Mouse (Mus musculus) liver, embryonic 15.5 days (tissue): ENCODE data around the gene Serpinb1a. TPM values are rescaled to one million over a fixed set of nuclear protein-coding genes. Genes with fewer than 3 reads are reported as not detected.

Experiments
- ATAC-seq: fragments of 200-750 bp; cut with Nextera tagmentation; 2 replicates; pipeline ENCODE4 v1.8.0; 2017; ENCODE audit warnings: moderate number of reproducible peaks, mild to moderate bottlenecking, moderate library complexity; ENCODE audit not compliant: insufficient read depth
- H3K27ac ChIP-seq: fragments of 300-500 bp; sonication (generic); replicated peaks from 2 replicates; pipeline ENCODE4 v1.5.1; 2015; ENCODE audit warnings: mild to moderate bottlenecking, inconsistent platforms
- H3K27me3 ChIP-seq: fragments of 300-500 bp; sonication (generic); 2 replicates; pipeline ENCODE4 v1.6.1; 2015; ENCODE audit warnings: mild to moderate bottlenecking, inconsistent platforms
- H3K36me3 ChIP-seq: fragments of 300-500 bp; sonication (generic); replicated peaks from 2 replicates; pipeline ENCODE4 v1.6.1; 2015; ENCODE audit warnings: moderate library complexity, mild to moderate bottlenecking, inconsistent platforms
- H3K4me1 ChIP-seq: fragments of 300-500 bp; sonication (generic); replicated peaks from 2 replicates; pipeline ENCODE4 v1.6.1; 2015; ENCODE audit warnings: inconsistent platforms
- H3K4me2 ChIP-seq: fragments of 300-500 bp; sonication (generic); 2 replicates; pipeline ENCODE4 v1.6.1; 2015; ENCODE audit warnings: moderate library complexity, mild to moderate bottlenecking, inconsistent platforms
- H3K4me3 ChIP-seq: fragments of 300-500 bp; sonication (generic); replicated peaks from 2 replicates; pipeline ENCODE4 v1.5.1; 2015; ENCODE audit warnings: mild to moderate bottlenecking, inconsistent platforms
- H3K9ac ChIP-seq: fragments of 300-500 bp; sonication (generic); 2 replicates; pipeline ENCODE4 v1.6.1; 2015; ENCODE audit warnings: moderate library complexity, mild to moderate bottlenecking, inconsistent platforms
- H3K9me3 ChIP-seq: fragments of 300-500 bp; sonication (generic); replicated peaks from 2 replicates; pipeline ENCODE4 v1.6.1; 2016; ENCODE audit warnings: inconsistent platforms
- WGBS: fragments of 180-500 bp; shearing (Covaris S2); methylation state at CpG from one replicate; pipeline ENCODE4 v1.1.7; 2015; ENCODE audit warnings: mixed read lengths; ENCODE audit not compliant: insufficient replicate concordance; 5-methylcytosine and 5-hydroxymethylcytosine counted together
- polyA plus RNA-seq: library from polyadenylated mRNA; unstranded; fragments of >200 nt; fragmentation: Nextera tagmentation; extraction: Ambion mirVana; gene quantifications from 2 replicates; pipeline ENCODE4 v1.2.1, GENCODE M21; 2015

Serpinb1a gene
- polyA plus RNA-seq, 1 experiment from 2014 or later = 44.1 TPM

DNA sequence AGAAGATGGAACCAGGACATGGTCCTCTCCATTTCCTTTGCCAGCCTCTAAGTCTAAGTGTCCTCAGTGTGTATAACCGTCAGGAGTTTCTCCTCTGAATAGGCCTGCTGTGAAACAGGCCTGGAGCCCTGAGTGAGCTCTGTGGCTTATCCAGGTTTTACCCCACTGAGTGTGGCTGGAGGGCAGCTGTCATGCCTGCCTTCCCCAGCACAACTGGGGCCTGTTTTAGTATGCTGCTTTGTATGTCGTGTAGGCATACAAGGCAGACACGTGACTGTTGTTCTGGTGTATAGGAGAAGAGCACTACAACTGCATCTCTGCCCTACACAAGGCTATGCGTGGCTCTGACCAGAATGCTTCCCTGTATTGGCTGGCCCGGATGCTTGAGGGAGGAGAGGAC is 31.1 kb downstream of the Serpinb1a start:
- H3K27me3 ChIP-seq = no peaks in the 10 kb centered on the region
- no peak overlapping the region for H3K27ac ChIP-seq
- no peak overlapping the region for H3K4me3 ChIP-seq
- ATAC-seq = no peak
- H3K4me1 ChIP-seq = no peaks in the 10 kb centered on the region
- H3K9ac ChIP-seq = no peak overlapping the region
- no peak overlapping the region for H3K4me2 ChIP-seq
- peaks cover 57% of the 10 kb centered on the region for H3K36me3 ChIP-seq
- H3K9me3 ChIP-seq = no peaks in the 10 kb centered on the region
- WGBS = 74% methylated on average over 5 of the region's 5 CpGs

DNA sequence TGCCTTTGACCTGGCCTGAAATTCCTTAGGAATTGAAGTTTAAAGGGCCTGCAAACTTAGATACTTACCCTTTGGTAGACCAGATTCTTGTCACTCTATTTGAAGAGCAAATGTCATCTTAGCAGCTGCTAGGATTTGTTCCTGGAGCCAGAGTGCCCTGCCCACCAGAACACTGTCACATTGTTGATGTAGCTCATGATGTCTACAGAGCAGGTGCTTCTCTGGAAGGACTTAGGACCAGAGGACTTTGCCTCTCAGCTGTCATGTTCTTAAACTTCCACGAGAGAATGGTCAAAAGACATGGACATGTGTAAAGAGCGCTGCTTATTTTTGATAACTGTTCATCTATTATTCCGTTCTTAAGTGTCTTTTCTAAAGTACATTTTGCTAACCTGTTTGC is 31.7 kb downstream of the Serpinb1a start:
- H3K9me3 ChIP-seq = no peaks in the 10 kb centered on the region
- no peak overlapping the region for H3K4me2 ChIP-seq
- H3K27me3 ChIP-seq = no peaks in the 10 kb centered on the region
- no peaks in the 10 kb centered on the region for H3K4me1 ChIP-seq
- no peak overlapping the region for H3K9ac ChIP-seq
- 78% methylated on average over 3 of the region's 3 CpGs for WGBS
- H3K36me3 ChIP-seq = peaks cover 60% of the 10 kb centered on the region
- no peak overlapping the region for H3K4me3 ChIP-seq
- H3K27ac ChIP-seq = no peak overlapping the region
- no peak for ATAC-seq

- no peak for ATAC-seq
- Histone ChIP-seq H3K4me1 (peaks cover 23% of the 10 kb centered on the region), H3K4me3 (no peak overlapping the region), H3K9ac (no peak overlapping the region), H3K4me2 (no peak overlapping the region), H3K27me3 (no peaks in the 10 kb centered on the region), H3K9me3 (no peaks in the 10 kb centered on the region), H3K36me3 (peaks cover 53% of the 10 kb centered on the region), H3K27ac (no peak overlapping the region)
- WGBS = 74% methylated on average over 3 of the region's 3 CpGs
These were observed 43.4 kb downstream of the Serpinb1a start for GRCm38 (mm10) chr13:32807624-32808023.

DNA sequence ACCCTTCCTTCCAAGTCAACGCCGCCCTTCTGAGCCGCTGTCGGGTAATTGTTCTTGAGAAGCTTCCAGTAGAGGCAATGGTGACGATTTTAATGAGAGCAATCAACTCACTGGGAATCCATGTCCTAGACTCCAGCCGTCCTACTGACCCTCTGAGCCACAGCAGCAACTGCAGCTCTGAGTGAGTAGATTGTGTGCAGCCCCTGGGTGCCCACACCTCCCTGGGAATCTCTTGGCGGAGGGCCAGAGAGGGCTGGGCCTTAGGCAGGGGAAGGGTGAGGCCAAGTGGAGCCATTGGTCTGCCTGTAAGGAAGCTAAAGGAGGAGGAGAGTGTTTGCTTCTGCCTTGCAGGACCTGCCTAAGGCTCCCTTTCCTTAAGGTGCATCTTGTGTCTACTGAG is 44.2 kb downstream of the Serpinb1a start:
- H3K9ac ChIP-seq = no peak overlapping the region
- H3K9me3 ChIP-seq = no peaks in the 10 kb centered on the region
- H3K4me2 ChIP-seq = no peak overlapping the region
- H3K4me3 ChIP-seq = no peak overlapping the region
- ATAC-seq = no peak
- peaks cover 49% of the 10 kb centered on the region for H3K36me3 ChIP-seq
- peaks cover 29% of the 10 kb centered on the region for H3K4me1 ChIP-seq
- H3K27ac ChIP-seq = no peak overlapping the region
- H3K27me3 ChIP-seq = no peaks in the 10 kb centered on the region
- WGBS = 86% methylated on average over 7 of the region's 7 CpGs

GRCm38 (mm10) chr13:32803701-32804345 is 47.2 kb downstream of the Serpinb1a start:
- WGBS = 81% methylated on average over 4 of the region's 4 CpGs
- no peak overlapping the region for H3K27ac ChIP-seq
- H3K9ac ChIP-seq = no peak overlapping the region

GRCm38 (mm10) chr13:32802259-32803081 is 48.5 kb downstream of the Serpinb1a start, which contains the start of gene D930007J09Rik:
TSS of gene D930007J09Rik (minus strand) at chr13:32802849.
- H3K27ac ChIP-seq = peak within 1 kb of the TSS; percentile 77
- under 1% methylated on average over 94 of the region's 95 CpGs for WGBS

More at GRCm38 (mm10) chr13:32803701-32804345, 47.2 kb downstream of the Serpinb1a start:
- Histone ChIP-seq H3K36me3 (peaks cover 28% of the 10 kb centered on the region), H3K4me3 (peak overlapping the region; percentile 90), H3K9me3 (no peaks in the 10 kb centered on the region), H3K4me1 (peaks cover 37% of the 10 kb centered on the region), H3K27me3 (no peaks in the 10 kb centered on the region), H3K4me2 (peak overlapping the region; percentile 99)
- no peak for ATAC-seq

GRCm38 (mm10) chr13:32801693-32802221 is 49.2 kb downstream of the Serpinb1a start, which contains the start of gene Wrnip1:
TSS of gene Wrnip1 (plus strand) at chr13:32802038.
- Histone ChIP-seq H3K36me3 (peaks cover 14% of the 10 kb centered on the region), H3K27ac (peak within 1 kb of the TSS; percentile 77), H3K9ac (peak within 1 kb of the TSS; percentile 84), H3K4me2 (peak within 1 kb of the TSS; percentile 99), H3K4me1 (peaks cover 34% of the 10 kb centered on the region), H3K9me3 (no peaks in the 10 kb centered on the region), H3K27me3 (no peaks in the 10 kb centered on the region), H3K4me3 (peak within 1 kb of the TSS; percentile 90)
- ATAC-seq = peak; percentile 94
- WGBS = under 1% methylated on average over 46 of the region's 51 CpGs

More at GRCm38 (mm10) chr13:32802259-32803081, 48.5 kb downstream of the Serpinb1a start, which contains the start of gene D930007J09Rik:
- ATAC-seq = peak; percentile 50
- Histone ChIP-seq H3K27me3 (no peaks in the 10 kb centered on the region), H3K36me3 (peaks cover 19% of the 10 kb centered on the region), H3K4me2 (peak within 1 kb of the TSS; percentile 99), H3K9me3 (no peaks in the 10 kb centered on the region), H3K9ac (peak within 1 kb of the TSS; percentile 84), H3K4me3 (peak within 1 kb of the TSS; percentile 90), H3K4me1 (peaks cover 37% of the 10 kb centered on the region)

- Histone ChIP-seq H3K9ac (peak overlapping the region; percentile 48; the same call in 1 of the 2 replicates), H3K27me3 (no peaks in the 10 kb centered on the region), H3K4me2 (peak overlapping the region; percentile 99), H3K4me3 (peak overlapping the region; percentile 90), H3K9me3 (no peaks in the 10 kb centered on the region), H3K4me1 (peaks cover 34% of the 10 kb centered on the region), H3K36me3 (peaks cover 9% of the 10 kb centered on the region; the same call in 1 of the 2 replicates), H3K27ac (no peak overlapping the region)
- no peak for ATAC-seq
These were observed 50.1 kb downstream of the Serpinb1a start for GRCm38 (mm10) chr13:32800859-32801258.

DNA sequence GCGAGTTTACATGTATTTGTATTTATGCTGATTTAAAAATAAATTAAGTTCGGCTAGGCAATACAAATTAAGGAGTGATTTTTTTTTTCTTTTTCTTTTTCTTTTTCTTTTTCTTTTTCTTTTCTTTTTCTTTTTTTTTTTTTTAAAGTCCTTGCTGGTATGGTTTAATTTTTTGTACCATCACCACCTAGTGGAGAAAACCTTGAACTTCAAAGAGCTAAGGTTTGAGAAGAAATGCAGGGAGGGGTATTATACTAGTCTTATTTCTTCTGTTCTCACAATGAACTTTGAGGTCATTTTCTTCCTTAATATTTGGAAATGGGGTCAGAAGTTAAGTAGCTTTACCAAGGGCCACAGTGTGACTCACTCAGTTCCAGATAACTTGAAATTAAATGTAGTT is 51.9 kb downstream of the Serpinb1a start:
- Histone ChIP-seq H3K4me1 (peaks cover 30% of the 10 kb centered on the region), H3K9ac (no peak overlapping the region), H3K36me3 (no peaks in the 10 kb centered on the region), H3K27me3 (no peaks in the 10 kb centered on the region), H3K4me3 (no peak overlapping the region), H3K9me3 (no peaks in the 10 kb centered on the region), H3K4me2 (no peak overlapping the region), H3K27ac (no peak overlapping the region)
- WGBS = 52% methylated on average over 2 of the region's 2 CpGs
- ATAC-seq = no peak

DNA sequence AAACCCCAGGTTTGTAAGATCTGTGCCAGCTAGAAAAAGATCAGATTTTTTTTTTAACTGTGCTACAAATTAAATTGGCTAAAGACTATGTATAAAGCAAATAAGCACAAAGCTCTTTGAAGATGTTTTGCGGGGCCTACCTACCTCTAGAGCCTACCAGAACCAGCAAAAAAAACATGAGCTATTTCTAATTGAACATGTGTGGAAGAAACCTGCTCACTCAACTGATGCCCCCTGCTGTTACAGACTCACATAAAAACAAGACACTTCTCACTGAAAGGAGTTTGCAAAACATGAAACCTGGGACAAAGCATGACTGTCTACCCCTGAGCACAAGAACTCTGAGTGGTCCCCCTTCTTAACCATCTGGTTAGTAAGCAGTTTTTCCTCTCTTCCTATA is 53.9 kb downstream of the Serpinb1a start:
- Histone ChIP-seq H3K9ac (no peak overlapping the region), H3K4me1 (peaks cover 10% of the 10 kb centered on the region), H3K36me3 (no peaks in the 10 kb centered on the region), H3K9me3 (no peaks in the 10 kb centered on the region), H3K27ac (no peak overlapping the region), H3K4me3 (no peak overlapping the region), H3K4me2 (no peak overlapping the region), H3K27me3 (no peaks in the 10 kb centered on the region)
- WGBS = 55% methylated on average over 1 of the region's 1 CpGs
- no peak for ATAC-seq

- H3K27ac ChIP-seq = no peak overlapping the region
- no peak overlapping the region for H3K4me3 ChIP-seq
- H3K4me1 ChIP-seq = no peaks in the 10 kb centered on the region
- no peak for ATAC-seq
- no peaks in the 10 kb centered on the region for H3K9me3 ChIP-seq
- H3K36me3 ChIP-seq = no peaks in the 10 kb centered on the region
- no peak overlapping the region for H3K4me2 ChIP-seq
- no peak overlapping the region for H3K9ac ChIP-seq
- 66% methylated on average over 5 of the region's 5 CpGs for WGBS
- H3K27me3 ChIP-seq = no peaks in the 10 kb centered on the region
These were observed 55.8 kb downstream of the Serpinb1a start for GRCm38 (mm10) chr13:32795166-32795565.
